Mouse (Mus musculus) MEL (cell line): ENCODE data around the gene Atp5g3. TPM values are rescaled to one million over a fixed set of nuclear protein-coding genes. Genes with fewer than 3 reads are reported as not detected.

Source experiments
- DNase-seq: peaks from one replicate; pipeline ENCODE4 v3.0.0; 2011; ENCODE audit warnings: low read depth, low spot score
- H3K27ac ChIP-seq: 2 replicates; pipeline ENCODE4 v1.5.1; 2012; ENCODE audit warnings: low read depth, mild to moderate bottlenecking, control low read depth, low read length, moderate library complexity; ENCODE audit not compliant: control insufficient read depth
- H3K27me3 ChIP-seq, 2 experiments: fragments of 150-350 bp in 1 of 2; sonication (generic) in 1 of 2; 2 replicates each; pipeline ENCODE4 v1.6.1; 2012; ENCODE audit warnings: low read length in 2 of 2, mild to moderate bottlenecking in 2 of 2, improper control_type of control experiment in 1 of 2, moderate library complexity in 1 of 2; ENCODE audit not compliant: insufficient read depth in 2 of 2, control insufficient read depth in 1 of 2
- H3K36me3 ChIP-seq, 2 experiments: 2 replicates each; pipeline ENCODE4 v1.6.1; 2012 to 2014; ENCODE audit warnings: low read length in 2 of 2, improper control_type of control experiment in 1 of 2, inconsistent platforms in 1 of 2, mild to moderate bottlenecking in 1 of 2; ENCODE audit not compliant: insufficient read depth in 2 of 2, control insufficient read depth in 1 of 2
- H3K4me1 ChIP-seq, 2 experiments: fragments of 150-350 bp in 1 of 2; sonication (generic) in 1 of 2; 2 replicates each; pipeline ENCODE4 v1.6.1; 2012; ENCODE audit warnings: low read length in 2 of 2, improper control_type of control experiment in 1 of 2, mild to moderate bottlenecking in 1 of 2; ENCODE audit not compliant: insufficient read depth in 2 of 2, control insufficient read depth in 1 of 2
- H3K4me3 ChIP-seq, 2 experiments: fragments of 150-350 bp in 1 of 2; sonication (generic) in 1 of 2; 2 replicates each; pipeline ENCODE4 v1.5.1; 2012; ENCODE audit warnings: low read depth in 2 of 2, low read length in 2 of 2, mild to moderate bottlenecking in 2 of 2, moderate library complexity in 2 of 2, control low read depth in 1 of 2, improper control_type of control experiment in 1 of 2; ENCODE audit not compliant: control insufficient read depth in 1 of 2, insufficient read depth in 1 of 2
- H3K79me2 ChIP-seq: 2 replicates; pipeline ENCODE4 v1.6.1; 2012; ENCODE audit warnings: mild to moderate bottlenecking, low read length, moderate library complexity; ENCODE audit not compliant: control insufficient read depth, poor library complexity, insufficient read depth
- H3K9ac ChIP-seq: 2 replicates; pipeline ENCODE4 v1.6.1; 2012; ENCODE audit warnings: low read depth, mild to moderate bottlenecking, control low read depth, low read length, moderate library complexity; ENCODE audit not compliant: control insufficient read depth, poor library complexity, severe bottlenecking
- H3K9me3 ChIP-seq: fragments of 150-350 bp; sonication (generic); replicated peaks from 2 replicates; pipeline ENCODE4 v1.6.1; 2012; ENCODE audit warnings: mild to moderate bottlenecking, low read length, improper control_type of control experiment, moderate library complexity; ENCODE audit not compliant: insufficient read depth
- BHLHE40 ChIP-seq: IDR thresholded peaks from 2 replicates; pipeline ENCODE4 v1.6.1; 2012; ENCODE audit warnings: low read depth, mild to moderate bottlenecking, inconsistent platforms, low read length, improper control_type of control experiment, borderline replicate concordance
- CHD1 ChIP-seq: IDR thresholded peaks from 2 replicates; pipeline ENCODE4 v1.6.1; 2012; ENCODE audit warnings: low read depth, mild to moderate bottlenecking, inconsistent platforms, low read length, improper control_type of control experiment
- CHD2 ChIP-seq: IDR thresholded peaks from 2 replicates; pipeline ENCODE4 v1.6.1; 2011; ENCODE audit warnings: low read length, improper control_type of control experiment
- CTCF ChIP-seq, 3 experiments: IDR thresholded peaks in 2 of 3; conservative IDR thresholded peaks in 1 of 3; 2 replicates each; pipeline ENCODE4 v1.5.1; 2011 to 2012; ENCODE audit warnings: low read length in 3 of 3, low read depth in 2 of 3, mild to moderate bottlenecking in 2 of 3, improper control_type of control experiment in 1 of 3, inconsistent platforms in 1 of 3, mixed read lengths in 1 of 3, moderate library complexity in 1 of 3; ENCODE audit not compliant: control insufficient read depth in 1 of 3, insufficient read depth in 1 of 3, poor library complexity in 1 of 3, severe bottlenecking in 1 of 3
- ELF1 ChIP-seq: IDR thresholded peaks from 2 replicates; pipeline ENCODE4 v1.6.1; 2014; ENCODE audit warnings: low read depth, mild to moderate bottlenecking, inconsistent platforms, low read length, improper control_type of control experiment, moderate library complexity
- EP300 ChIP-seq, 2 experiments: IDR thresholded peaks; 2 replicates each; pipeline ENCODE4 v1.6.1; 2011; ENCODE audit warnings: improper control_type of control experiment in 2 of 2, low read length in 2 of 2, low read depth in 1 of 2, mild to moderate bottlenecking in 1 of 2
- GABPA ChIP-seq: IDR thresholded peaks from 2 replicates; pipeline ENCODE4 v1.6.1; 2012; ENCODE audit warnings: low read depth, mild to moderate bottlenecking, inconsistent platforms, low read length, improper control_type of control experiment, moderate library complexity
- KAT2A ChIP-seq: conservative IDR thresholded peaks from 2 replicates; pipeline ENCODE4 v1.6.1; 2012; ENCODE audit warnings: low read depth, low read length, improper control_type of control experiment, inconsistent platforms
- MAX ChIP-seq: IDR thresholded peaks from 2 replicates; pipeline ENCODE4 v1.6.1; 2011; ENCODE audit warnings: low read length, improper control_type of control experiment
- MAZ ChIP-seq: IDR thresholded peaks from 2 replicates; pipeline ENCODE4 v1.6.1; 2012; ENCODE audit warnings: low read depth, mild to moderate bottlenecking, inconsistent platforms, low read length, improper control_type of control experiment
- MEF2A ChIP-seq: IDR thresholded peaks from 2 replicates; pipeline ENCODE4 v1.6.1; 2014; ENCODE audit warnings: low read depth, mild to moderate bottlenecking, inconsistent platforms, low read length, improper control_type of control experiment; ENCODE audit not compliant: poor library complexity, insufficient replicate concordance, severe bottlenecking; ENCODE audit errors: extremely low read depth
- MYB ChIP-seq: IDR thresholded peaks from 2 replicates; pipeline ENCODE4 v1.6.1; 2011; ENCODE audit warnings: mild to moderate bottlenecking, low read depth, low read length, improper control_type of control experiment
- NRF1 ChIP-seq: IDR thresholded peaks from 2 replicates; pipeline ENCODE4 v1.6.1; 2014; ENCODE audit warnings: low read depth, mild to moderate bottlenecking, inconsistent platforms, low read length, improper control_type of control experiment, moderate library complexity; ENCODE audit not compliant: poor library complexity, insufficient read depth, severe bottlenecking
- RAD21 ChIP-seq: IDR thresholded peaks from 2 replicates; pipeline ENCODE4 v1.6.1; 2011; ENCODE audit warnings: mild to moderate bottlenecking, low read depth, low read length, improper control_type of control experiment
- RCOR1 ChIP-seq: IDR thresholded peaks from 2 replicates; pipeline ENCODE4 v1.6.1; 2012; ENCODE audit warnings: low read depth, mild to moderate bottlenecking, inconsistent platforms, low read length, improper control_type of control experiment
- SIN3A ChIP-seq: IDR thresholded peaks from 2 replicates; pipeline ENCODE4 v1.6.1; 2012; ENCODE audit warnings: low read length, improper control_type of control experiment, inconsistent platforms
- TAL1 ChIP-seq: IDR thresholded peaks from 2 replicates; pipeline ENCODE4 v1.6.1; 2012; ENCODE audit warnings: mild to moderate bottlenecking, inconsistent platforms, low read length, moderate library complexity, mixed read lengths
- TBP ChIP-seq: IDR thresholded peaks from 2 replicates; pipeline ENCODE4 v1.8.0; 2011; ENCODE audit warnings: low read depth, low read length, improper control_type of control experiment
- UBTF ChIP-seq: IDR thresholded peaks from 2 replicates; pipeline ENCODE4 v1.6.1; 2012; ENCODE audit warnings: low read depth, mild to moderate bottlenecking, inconsistent platforms, low read length, improper control_type of control experiment, moderate library complexity, borderline replicate concordance; ENCODE audit not compliant: insufficient read depth
- USF1 ChIP-seq: IDR thresholded peaks from 2 replicates; pipeline ENCODE4 v1.6.1; 2014; ENCODE audit warnings: low read depth, mild to moderate bottlenecking, inconsistent platforms, low read length, improper control_type of control experiment, moderate library complexity
- USF2 ChIP-seq, 2 experiments: IDR thresholded peaks; 2 replicates each; pipeline ENCODE4 v1.6.1; 2011 to 2012; ENCODE audit warnings: improper control_type of control experiment in 2 of 2, low read length in 2 of 2, borderline replicate concordance in 1 of 2, inconsistent platforms in 1 of 2, low read depth in 1 of 2, mild to moderate bottlenecking in 1 of 2; ENCODE audit not compliant: insufficient read depth in 1 of 2
- ZKSCAN1 ChIP-seq: IDR thresholded peaks from 2 replicates; pipeline ENCODE4 v1.6.1; 2012; ENCODE audit warnings: low read depth, mild to moderate bottlenecking, inconsistent platforms, low read length, improper control_type of control experiment, moderate library complexity
- ZNF384 ChIP-seq: IDR thresholded peaks from 2 replicates; pipeline ENCODE4 v1.6.1; 2012; ENCODE audit warnings: low read depth, mild to moderate bottlenecking, inconsistent platforms, low read length, improper control_type of control experiment
- polyA plus RNA-seq, 2 experiments: library from polyadenylated mRNA; stranded (reverse) in 1 of 2; unstranded in 1 of 2; fragments of >175 nt in 1 of 2; fragments of >200 nt in 1 of 2; gene quantifications; 2 replicates each; pipeline versions ENCODE4 v1.2.1 to v1.2.4; 2012; ENCODE audit warnings: low replicate concordance in 2 of 2, low read depth in 1 of 2; ENCODE audit not compliant: insufficient read length in 2 of 2, insufficient read depth in 1 of 2, missing spikeins in 1 of 2
- total RNA-seq: library from RNA; depleted of rRNA; stranded (reverse); fragments of 300-350 nt; gene quantifications from 2 replicates; pipeline ENCODE4 v1.2.3, GENCODE M21; 2012

Atp5g3 gene
- total and polyA plus RNA-seq, 3 experiments = 199 to 520 (median 503) TPM

GRCm38 (mm10) chr2:73940471-73940870, 29.3 kb upstream of the Atp5g3 start:
- Histone ChIP-seq H3K4me1 (no peaks in the 10 kb centered on the region), H3K36me3 (no peaks in the 10 kb centered on the region), H3K9me3 (no peaks in the 10 kb centered on the region), H3K27ac (no peak overlapping the region), H3K9ac (no peak overlapping the region), H3K4me3 (no peak overlapping the region)
- DNase-seq = no peak
- TF ChIP-seq NRF1 (no peak), ELF1 (no peak)
- TF ChIP-seq, all 39 proteins: peak for 0
- Histone ChIP-seq H3K27me3 (no peaks in the 10 kb centered on the region; a peak in 2 of 4 replicates), H3K79me2 (no peaks in the 10 kb centered on the region)

GRCm38 (mm10) chr2:73938896-73939295, 27.8 kb upstream of the Atp5g3 start:
- H3K4me3 ChIP-seq = no peak overlapping the region
- no peak overlapping the region for H3K27ac ChIP-seq
- DNase-seq = no peak
- H3K36me3 ChIP-seq = no peaks in the 10 kb centered on the region
- H3K27me3 ChIP-seq = no peaks in the 10 kb centered on the region; a peak in 2 of 4 replicates
- H3K4me1 ChIP-seq = no peaks in the 10 kb centered on the region
- no peak overlapping the region for H3K9ac ChIP-seq
- H3K9me3 ChIP-seq = no peaks in the 10 kb centered on the region
- TF ChIP-seq CHD1 (no peak), CTCF (IDR thresholded peaks at IDR 0.05 in 2 of 3, conservative IDR thresholded peaks at IDR 0.05 in 1 of 3; ENCODE audit: control insufficient read depth in 1 of 3, insufficient read depth in 1 of 3, low read depth in 2 of 3, low read length in 3 of 3, poor library complexity in 1 of 3, severe bottlenecking in 1 of 3) (no peak), USF1 (no peak), EP300 (IDR thresholded peaks at IDR 0.05; ENCODE audit: low read depth in 1 of 2, low read length in 2 of 2) (no peak), RAD21 (no peak), NRF1 (no peak), TAL1 (no peak), CHD2 (no peak), MAX (no peak), KAT2A (no peak), ZNF384 (no peak), RCOR1 (no peak)
- TF ChIP-seq, all 39 proteins: peak for 0
- no peaks in the 10 kb centered on the region for H3K79me2 ChIP-seq

GRCm38 (mm10) chr2:73932676-73933313, 21.7 kb upstream of the Atp5g3 start:
- Histone ChIP-seq H3K27me3 (peaks cover 0 to 5% of the 10 kb centered on the region in 2 experiments; a peak in 1 of 4 replicates), H3K4me3 (no peak overlapping the region), H3K4me1 (no peaks in the 10 kb centered on the region), H3K9ac (no peak overlapping the region), H3K79me2 (no peaks in the 10 kb centered on the region), H3K36me3 (no peaks in the 10 kb centered on the region), H3K27ac (no peak overlapping the region), H3K9me3 (no peaks in the 10 kb centered on the region)
- DNase-seq = no peak
- TF ChIP-seq GABPA = no peak
- TF ChIP-seq ZKSCAN1 = no peak
- TF ChIP-seq ELF1 = no peak
- TF ChIP-seq SIN3A = no peak
- no peak for TF ChIP-seq BHLHE40
- no peak for TF ChIP-seq CTCF (IDR thresholded peaks at IDR 0.05 in 2 of 3, conservative IDR thresholded peaks at IDR 0.05 in 1 of 3; ENCODE audit: control insufficient read depth in 1 of 3, insufficient read depth in 1 of 3, low read depth in 2 of 3, low read length in 3 of 3, poor library complexity in 1 of 3, severe bottlenecking in 1 of 3)
- no peak for TF ChIP-seq MEF2A
- no peak for TF ChIP-seq USF2 (IDR thresholded peaks at IDR 0.05; ENCODE audit: borderline replicate concordance in 1 of 2, insufficient read depth in 1 of 2, low read depth in 1 of 2, low read length in 2 of 2)
- no peak for TF ChIP-seq TAL1
- no peak for TF ChIP-seq MAX
- TF ChIP-seq CHD2 = no peak
- TF ChIP-seq UBTF = no peak
- no peak for TF ChIP-seq USF1
- no peak for TF ChIP-seq MYB
- TF ChIP-seq MAZ = no peak
- no peak for TF ChIP-seq TBP
